Mouse (Mus musculus): ENCODE data around the gene Pik3c2g. TPM values are rescaled to one million over a fixed set of nuclear protein-coding genes. Genes with fewer than 3 reads are reported as not detected.
"Not testable (repeated sequence)": the region's sequence is repeated elsewhere in the genome, so short reads cannot be mapped to it uniquely, and the experiment has no call there.

Gene Pik3c2g
- total RNA-seq, 2 experiments from 2014 or later = 0.27 to 0.69 TPM

DNA sequence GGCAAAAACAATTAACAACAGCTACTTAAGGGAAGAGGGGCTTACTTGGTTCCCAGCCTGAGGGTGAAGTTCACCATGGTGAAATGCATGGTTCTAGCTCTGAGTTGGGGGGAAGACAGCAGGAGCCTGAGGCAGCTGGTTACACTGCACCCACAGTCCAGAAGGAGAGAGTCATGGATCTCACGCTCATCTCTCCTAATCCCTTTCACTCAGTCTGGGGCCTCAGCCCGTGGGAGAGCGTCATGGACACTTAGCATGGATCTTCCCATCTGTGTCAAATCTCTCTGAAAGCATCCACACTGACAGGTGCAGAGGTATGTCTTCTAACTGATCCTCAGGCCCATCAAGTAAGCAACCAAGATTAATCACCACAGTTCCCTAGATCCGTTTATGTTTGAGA, 320.1 kb downstream of the Pik3c2g start:
- no peak for DNase-seq (ENCODE audit: low spot score in 2 of 2)

DNA sequence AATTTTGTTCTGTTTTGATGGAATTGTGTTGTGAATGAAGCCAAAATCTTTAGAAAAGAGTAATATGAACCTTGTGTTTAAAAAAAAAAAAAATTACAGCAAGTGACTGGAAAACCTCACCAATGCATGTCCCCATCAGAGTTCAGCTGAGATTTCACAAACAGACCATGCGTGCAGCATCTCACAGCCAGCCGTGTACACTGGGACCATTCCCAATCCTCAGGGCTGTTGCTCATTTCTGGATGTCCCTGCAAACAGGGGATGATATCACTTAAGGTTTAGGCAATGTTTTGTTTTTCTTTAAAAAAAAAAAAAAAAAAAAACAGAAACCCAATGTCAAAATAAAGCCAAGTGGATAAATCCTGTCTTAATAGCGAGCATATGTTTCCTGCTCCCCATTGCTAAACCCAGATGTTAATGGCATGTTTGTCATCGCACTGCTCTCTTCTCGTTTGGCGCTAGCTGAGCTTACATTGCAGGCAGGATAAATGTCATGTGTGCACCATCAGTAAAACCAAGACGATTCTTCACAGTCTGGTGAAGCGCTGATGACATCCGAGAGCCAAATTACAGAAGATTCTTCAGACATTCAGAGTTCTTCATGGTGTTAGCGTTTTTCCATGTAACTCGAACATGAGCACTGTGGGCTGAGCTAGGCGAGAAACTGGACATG, 322.1 kb downstream of the Pik3c2g start:
- DNase-seq (ENCODE audit: low spot score in 2 of 2) = no peak

DNA sequence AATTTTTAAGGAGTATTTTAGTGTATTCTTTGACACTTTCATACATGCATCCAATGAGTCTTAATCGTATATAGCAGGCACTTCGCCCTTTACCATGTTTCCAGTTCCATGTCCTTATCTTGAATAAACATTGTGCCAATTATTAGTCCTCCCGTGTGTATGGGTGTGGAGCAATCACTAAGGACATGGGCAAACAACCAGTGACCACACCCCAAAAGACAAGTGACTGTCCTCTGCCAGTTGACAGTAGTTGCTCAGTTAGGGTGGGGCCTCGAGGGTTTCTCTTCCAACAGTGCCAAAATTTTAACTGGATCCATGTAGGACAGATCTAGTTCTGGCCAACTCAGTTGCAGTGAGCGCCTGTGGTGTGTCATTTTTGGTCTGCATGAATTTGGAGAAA, 341.7 kb downstream of the Pik3c2g start:
- no peak for DNase-seq (ENCODE audit: low spot score in 2 of 2)

DNA sequence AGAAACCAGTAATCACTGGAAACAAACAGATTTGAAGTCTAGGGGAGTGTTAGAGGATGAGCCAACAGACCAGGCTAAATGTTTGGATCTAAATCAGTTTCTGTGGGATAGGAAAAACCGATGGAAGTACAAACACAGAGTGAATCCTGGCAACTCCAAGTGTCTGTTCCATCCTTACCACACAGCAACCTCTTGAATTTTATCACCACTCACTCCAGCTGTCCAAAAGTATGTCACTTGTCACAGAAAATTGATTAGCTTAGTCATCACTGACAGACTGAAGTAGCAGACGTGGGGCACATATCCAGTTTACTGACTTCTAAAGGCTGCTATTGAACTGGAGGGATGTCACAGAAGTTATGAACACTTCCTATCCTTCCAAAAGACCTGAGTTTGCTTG, 347.8 kb downstream of the Pik3c2g start:
- DNase-seq (ENCODE audit: low spot score in 2 of 2) = no peak

DNA sequence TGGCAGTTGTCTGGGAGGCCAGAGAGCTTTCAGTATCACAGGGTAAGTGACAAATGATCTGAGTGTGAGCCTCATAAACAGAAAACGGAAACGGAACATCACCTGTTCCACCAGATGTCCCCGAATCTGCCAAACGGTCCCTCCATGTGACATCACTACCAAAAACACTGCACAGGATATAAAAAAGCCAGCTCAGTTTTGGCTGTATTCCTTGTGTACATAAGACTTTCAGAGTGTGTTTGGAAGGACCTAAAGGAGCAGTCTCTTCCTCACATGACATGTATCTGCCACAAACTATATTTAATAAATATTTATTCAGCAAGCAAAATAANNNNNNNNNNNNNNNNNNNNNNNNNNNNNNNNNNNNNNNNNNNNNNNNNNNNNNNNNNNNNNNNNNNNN, 350.6 kb downstream of the Pik3c2g start:
- DNase-seq (ENCODE audit: low spot score in 2 of 2) = not testable (repeated sequence)

DNA sequence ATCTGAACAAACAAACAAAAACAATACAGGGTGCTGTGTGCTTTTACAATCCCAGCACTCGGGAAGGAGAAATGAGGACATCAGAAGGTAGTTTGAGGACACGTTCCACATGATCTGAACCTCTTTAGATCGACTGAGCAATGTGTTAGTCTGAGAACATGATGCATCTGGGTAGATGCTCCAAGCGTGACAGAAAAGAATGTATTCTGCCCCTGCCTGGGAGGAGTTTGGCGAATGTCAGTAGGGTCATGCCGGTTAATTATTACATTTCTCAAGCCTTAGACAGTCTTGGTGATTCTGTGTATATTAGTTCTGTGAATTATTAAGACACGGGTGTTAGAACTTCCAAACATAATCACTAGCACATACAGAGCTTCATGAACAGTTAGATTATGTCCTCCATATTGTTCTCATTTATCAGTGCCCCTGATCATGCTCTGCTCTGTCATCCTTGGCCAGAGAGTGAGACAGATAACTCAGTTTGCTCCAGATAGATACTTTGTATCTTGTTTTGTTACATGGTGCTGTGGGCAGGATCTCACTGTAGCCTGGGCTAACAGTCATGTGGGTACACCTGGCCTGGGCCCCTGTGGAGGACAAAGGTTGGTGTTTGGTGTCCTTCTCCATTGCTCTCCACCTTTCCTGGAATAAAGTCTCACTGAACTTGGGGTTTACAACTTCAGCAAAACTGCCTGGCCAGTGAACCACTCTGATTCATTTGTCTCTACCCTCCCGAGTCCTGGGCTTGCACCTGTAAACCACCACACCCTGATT, 360.3 kb downstream of the Pik3c2g start:
- no peak for DNase-seq (ENCODE audit: low spot score in 2 of 2)

DNA sequence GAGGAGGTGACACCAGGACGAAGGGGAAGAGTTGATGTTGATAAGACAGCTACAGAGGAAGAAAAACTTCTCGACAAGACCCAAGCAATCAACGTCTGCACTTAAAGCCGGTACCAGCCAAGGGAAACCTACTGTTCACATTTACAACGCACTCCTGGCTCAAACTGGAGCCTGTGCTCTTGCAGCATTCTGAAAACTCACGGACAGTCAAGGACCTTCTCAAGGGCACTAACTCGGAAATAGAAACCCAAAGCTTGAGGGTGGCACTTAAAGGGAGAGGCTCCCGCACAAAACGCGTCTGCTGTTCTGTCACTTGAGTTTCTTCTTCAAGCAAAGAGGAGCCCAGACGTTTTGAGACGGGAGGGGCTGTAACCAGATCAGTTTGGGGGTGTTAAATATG, 366.6 kb downstream of the Pik3c2g start:
- DNase-seq (ENCODE audit: low spot score in 2 of 2) = no peak

DNA sequence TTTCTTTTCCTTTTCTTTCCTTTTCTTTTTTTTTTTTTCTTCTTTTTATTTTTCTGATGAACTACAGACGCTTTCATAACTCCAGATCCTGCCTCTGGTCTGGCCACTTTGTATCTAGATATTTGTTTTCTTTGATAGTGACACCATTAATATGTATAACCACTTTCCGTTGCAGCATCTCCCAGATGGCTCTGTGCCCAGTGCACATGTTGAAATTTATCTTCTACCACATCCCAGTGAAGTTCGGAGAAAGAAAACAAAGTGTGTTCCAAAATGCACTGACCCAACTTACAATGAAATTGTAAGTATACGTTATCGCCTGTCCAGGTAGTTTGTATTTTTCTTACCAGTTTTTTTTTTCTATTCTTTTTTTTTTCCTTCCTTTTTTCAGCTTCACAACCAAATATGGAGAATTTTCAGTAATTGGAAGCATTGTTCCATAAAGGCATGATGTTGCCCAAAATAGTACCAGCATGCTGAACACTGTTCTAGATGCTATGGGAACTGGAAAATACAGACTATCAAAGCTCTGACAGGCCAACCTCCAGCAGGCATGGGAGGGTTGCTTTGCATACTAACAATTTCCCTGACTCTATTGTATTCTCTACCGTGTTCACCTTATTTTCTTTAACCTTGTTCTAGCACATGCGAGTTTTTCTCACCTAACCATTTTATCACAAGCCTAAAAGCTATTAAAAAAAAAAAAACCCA, 370.7 kb downstream of the Pik3c2g start:
- no peak for DNase-seq (ENCODE audit: low spot score in 2 of 2)

DNA sequence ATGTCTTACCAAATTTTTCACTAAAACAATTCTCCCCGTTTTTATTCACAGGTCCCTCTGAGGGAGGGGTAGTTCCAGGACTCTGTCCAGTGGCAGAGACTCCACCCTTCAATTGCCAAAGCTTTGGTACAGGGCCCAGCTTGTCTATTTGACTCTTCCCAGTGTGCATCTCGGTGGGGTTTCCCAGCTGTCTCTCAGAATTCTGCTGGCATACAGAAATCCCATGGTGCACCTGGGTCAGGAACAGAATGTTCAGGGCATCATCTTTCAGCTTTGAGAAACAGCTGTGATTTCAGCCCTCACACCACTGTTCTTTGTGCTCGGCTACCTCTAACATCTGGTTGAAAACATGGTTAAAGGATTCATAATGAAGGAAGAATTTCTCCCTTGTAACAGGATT, 376.8 kb downstream of the Pik3c2g start:
- DNase-seq (ENCODE audit: low spot score in 2 of 2) = no peak

DNA sequence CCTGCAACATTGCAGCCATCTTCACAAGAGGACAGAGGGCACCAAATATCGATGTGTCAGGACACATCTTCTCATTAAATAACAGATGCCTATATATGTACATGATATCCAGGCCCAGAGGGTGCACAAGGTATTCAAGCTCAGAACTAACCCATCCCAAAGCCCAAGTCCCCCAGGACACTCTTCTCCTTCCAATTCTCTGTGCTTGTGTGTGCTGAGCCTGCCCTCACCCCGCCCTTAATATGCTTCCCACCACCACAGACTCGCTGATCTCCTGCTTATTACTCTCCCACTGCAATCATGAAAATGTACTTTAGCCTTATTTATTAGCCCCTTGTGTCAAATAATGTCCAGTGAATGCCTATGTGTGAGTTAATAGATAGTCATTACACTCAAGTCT, 377.9 kb downstream of the Pik3c2g start:
- no peak for DNase-seq (ENCODE audit: low spot score in 2 of 2)

DNA sequence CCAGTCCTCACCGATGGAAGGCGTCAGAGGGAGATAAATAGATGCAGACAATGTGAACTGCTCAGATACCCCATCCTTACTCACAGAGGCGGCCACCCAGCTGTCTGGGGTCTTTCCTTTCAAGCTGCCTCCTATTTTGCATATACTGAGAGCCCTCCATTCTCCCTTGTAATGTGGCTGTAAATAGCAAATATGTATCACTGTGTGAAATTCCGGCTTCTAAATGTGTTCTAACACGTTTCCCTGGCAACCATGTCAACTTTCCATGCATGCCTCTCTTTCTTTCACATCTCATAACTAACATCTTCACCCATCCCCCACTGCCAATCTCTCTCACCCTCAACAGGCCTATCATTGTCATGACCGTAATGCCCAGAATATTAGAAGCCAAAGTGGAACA, 379.7 kb downstream of the Pik3c2g start:
- no peak for DNase-seq (ENCODE audit: low spot score in 2 of 2)

DNA sequence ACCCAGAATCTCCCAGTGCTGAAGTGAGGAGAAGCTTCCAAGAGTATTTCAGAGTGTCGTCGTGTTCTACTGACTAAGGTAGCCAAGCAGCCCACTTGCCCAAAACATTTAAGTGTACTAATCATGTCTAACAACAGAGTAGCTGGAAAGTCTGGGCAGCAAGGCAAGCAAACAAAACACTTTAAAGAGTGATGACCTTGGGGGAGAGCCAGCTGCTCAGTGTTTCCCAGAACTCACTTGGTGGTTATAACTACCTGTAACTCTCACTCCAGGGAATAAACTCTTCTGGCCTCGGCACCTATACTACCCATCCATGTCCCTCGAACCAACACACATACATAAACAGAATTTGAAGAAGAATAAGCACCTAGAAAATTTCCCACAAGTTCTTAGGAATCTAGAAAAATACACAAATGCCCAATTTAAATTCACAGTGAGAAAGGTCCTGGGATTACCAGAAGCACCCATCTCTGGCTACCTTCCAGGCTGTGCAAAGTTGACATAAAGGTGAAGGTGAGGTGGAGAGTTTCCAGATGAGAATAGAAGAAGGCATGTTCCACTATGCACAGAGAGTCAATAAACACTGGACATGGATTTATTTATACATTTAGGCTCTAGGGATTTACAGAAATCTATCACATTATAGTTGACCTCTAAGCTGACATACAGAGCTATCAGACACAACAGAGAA, 384.7 kb downstream of the Pik3c2g start:
- DNase-seq (ENCODE audit: low spot score in 2 of 2) = no peak

DNA sequence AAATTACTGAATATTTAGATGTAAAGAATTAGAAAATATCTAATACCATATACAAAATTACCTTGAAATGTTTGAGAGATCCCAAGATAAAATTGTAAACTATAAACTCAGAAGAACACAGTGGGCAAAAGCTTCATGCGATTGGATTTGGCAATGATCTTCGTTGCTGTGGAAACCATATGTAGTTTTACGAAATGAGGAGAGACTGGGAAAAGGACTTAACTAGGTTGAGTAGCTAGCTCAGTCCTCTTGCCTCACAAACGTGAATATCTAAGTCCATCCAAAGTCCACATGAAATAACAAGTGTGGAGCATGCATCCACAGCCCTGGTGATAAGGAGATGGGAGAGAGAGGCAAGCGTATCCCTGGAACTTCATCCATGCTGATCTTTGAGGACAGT, 387.6 kb downstream of the Pik3c2g start:
- no peak for DNase-seq (ENCODE audit: low spot score in 2 of 2)

DNA sequence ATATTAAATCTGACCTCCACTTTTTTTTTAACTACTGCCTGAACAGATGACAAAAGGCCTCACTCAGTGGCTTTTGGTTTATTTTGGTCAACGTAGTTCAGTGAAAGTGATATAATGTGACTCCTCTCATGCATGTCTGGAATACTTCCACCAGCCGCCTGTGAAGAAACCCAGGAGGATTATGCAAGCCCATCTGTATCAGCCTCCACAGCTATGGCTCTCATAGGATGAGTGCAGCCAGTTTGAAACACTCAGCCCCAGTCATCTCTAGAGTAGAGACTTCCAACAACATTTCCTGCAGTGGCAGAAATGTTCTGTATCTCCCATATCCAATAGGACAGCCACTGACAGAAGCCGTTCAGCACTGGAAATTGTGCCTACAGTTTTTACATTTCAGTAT, 391.1 kb downstream of the Pik3c2g start:
- DNase-seq (ENCODE audit: low spot score in 2 of 2) = no peak

DNA sequence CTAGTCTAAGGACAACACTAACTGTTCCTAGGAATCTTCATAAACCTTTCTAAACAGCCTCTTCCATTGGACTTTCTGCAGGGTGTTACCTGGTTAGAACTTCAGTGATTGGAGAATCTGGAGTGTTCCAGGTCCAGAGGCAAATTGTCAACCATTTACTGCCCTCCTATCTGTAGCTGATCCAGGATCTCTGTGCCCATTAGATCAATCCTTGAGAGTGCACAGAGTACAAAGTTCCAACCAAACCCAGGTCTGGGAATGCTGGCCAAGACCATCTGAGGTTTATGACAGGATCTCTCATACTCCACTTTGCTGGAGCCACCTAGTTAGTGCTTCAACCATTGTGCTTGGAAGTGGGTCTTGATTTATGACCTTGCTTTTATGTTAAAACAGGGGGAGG, 394.0 kb downstream of the Pik3c2g start:
- DNase-seq (ENCODE audit: low spot score in 2 of 2) = no peak

DNA sequence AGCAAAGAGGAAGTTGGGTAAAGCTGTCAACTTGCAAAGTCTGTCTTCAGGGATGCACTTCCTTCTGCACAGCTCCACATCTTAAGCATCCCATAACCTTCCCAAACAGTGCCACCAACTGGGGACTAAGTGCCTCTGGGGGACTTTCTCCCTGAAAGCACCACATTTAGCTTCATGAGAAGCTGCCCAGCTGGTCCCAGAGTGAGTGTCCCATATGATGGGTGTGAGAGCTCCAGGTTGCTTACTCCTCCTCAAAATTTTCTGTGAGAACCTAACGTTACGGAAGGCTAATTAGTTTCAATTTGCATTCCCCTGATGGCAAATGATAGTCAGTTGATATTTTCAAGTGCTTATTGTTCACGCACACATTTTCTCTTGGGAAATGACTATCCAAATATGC, 397.0 kb downstream of the Pik3c2g start:
- no peak for DNase-seq (ENCODE audit: low spot score in 2 of 2)

DNA sequence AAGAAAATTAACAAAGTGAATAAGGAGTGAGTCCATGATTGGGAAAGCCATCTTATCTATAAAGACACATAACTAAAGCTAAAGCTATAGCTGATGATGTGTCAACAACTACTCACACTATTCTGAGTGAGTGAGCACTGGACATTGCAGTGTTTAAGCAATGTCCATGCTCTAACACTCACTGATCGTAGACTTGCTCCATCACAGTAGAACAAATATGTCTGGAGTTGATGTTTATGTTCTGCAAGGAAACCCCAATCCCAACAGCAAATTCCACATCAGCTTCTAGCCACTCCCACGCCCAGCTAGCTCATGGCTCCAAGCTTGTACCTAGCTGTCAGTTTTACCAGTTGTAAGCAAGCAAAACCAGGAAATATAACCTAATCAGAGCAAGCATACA, 399.5 kb downstream of the Pik3c2g start:
- DNase-seq (ENCODE audit: low spot score in 2 of 2) = no peak

DNA sequence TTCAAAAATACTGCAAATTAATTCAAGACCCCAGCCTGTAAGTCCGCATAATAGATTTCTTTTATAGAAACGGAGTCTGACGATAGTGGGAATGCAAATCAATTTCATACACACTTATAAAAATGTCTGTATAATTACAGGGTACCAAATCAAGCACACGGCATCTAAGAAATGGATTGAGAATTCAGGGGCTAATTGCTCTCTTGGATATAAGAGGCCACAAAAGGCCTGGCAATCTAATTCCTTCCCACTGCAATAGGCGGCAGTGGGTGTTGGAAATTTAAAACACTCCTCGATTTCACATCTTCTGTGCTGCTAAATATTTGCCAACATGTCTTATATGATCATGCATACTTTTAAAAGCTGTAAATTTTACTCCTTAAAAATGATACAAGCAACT, 402.1 kb downstream of the Pik3c2g start:
- no peak for DNase-seq (ENCODE audit: low spot score in 2 of 2)

DNA sequence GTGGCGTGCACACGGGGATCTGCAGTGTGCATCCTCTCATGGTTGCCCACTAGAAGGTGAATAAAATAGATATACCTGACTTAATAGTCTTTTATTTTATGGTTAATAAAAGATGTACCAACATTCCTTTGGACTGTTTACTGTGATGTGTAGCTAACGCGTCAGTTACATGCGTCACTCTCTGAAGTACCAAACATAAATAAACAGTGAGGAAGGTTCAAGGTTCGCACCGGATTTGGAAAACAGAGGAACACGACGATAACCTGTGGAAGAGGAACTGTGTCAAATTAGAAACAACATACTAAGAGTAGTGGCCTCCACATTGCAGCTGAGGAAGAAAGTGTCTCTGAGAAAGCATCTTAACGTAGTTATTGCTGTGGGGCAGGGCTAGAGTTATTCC, 402.6 kb downstream of the Pik3c2g start:
- no peak for DNase-seq (ENCODE audit: low spot score in 2 of 2)

DNA sequence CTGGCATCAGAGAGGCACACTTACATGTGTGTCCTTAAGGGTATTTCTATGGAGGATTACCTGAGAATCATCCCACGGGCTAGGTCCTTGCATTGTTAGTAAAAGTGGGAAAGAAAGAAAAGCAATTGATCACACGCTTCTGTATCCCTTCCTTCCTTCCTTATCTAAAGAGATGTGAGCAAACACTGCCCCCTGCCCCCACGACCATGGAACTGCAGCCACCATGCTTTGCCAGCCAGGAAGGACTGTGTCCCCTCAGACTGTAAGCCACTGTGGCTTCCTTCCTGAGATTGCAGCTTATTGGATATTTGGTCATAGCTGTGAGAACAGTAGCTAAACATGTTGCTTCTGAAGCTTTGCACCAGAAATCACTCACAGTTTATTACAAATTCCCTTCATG, 418.2 kb downstream of the Pik3c2g start:
- DNase-seq (ENCODE audit: low spot score in 2 of 2) = no peak
